Mouse (Mus musculus): ENCODE results near the gene Kremen2. TPM values are rescaled to one million over a fixed set of nuclear protein-coding genes. Genes with fewer than 3 reads are reported as not detected.

Kremen2 gene
- polyA plus RNA-seq, 1 experiment from 2014 or later, result 0.73 TPM

- Histone ChIP-seq H3K4me3 (ENCODE audit: low read depth, low read length) (peak within 1 kb of the TSS; percentile 90), H3K36me3 (ENCODE audit: control insufficient read depth, insufficient read depth, low read length) (no peaks in the 10 kb centered on the region; the same call in 1 of the 2 replicates), H3K4me2 (peak within 1 kb of the TSS; percentile 83), H3K4me1 (replicated peaks; ENCODE audit: control insufficient read depth, insufficient read depth, low read length) (peaks cover 9% of the 10 kb centered on the region), H3K27ac (ENCODE audit: low read depth, low read length) (peak within 1 kb of the TSS; percentile 57), H3K27me3 (replicated peaks; ENCODE audit: control insufficient read depth, insufficient read depth, low read length) (no peaks in the 10 kb centered on the region), H3K9me3 (ENCODE audit: control insufficient read depth, low read length) (no peaks in the 10 kb centered on the region), H3K9ac (ENCODE audit: low read depth, low read length) (peak within 1 kb of the TSS; percentile 88)
- DNase-seq (ENCODE audit: low spot score) (peak; percentile 99), ATAC-seq (replicated peaks; ENCODE audit: low FRiP score) (peak; percentile 97)
- 4% methylated on average over 58 of the region's 58 CpGs for WGBS
Measured at GRCm38 (mm10) chr17:23771284-23772218, 25.9 kb upstream of the Kremen2 start, which contains the start of gene Flywch1. Gene Flywch1, minus strand, starts transcription at chr17:23771602.

- peaks cover 9% of the 10 kb centered on the region for H3K4me1 ChIP-seq (replicated peaks; ENCODE audit: control insufficient read depth, insufficient read depth, low read length)
- WGBS, result 2% methylated on average over 19 of the region's 19 CpGs
- no peaks in the 10 kb centered on the region for H3K27me3 ChIP-seq (replicated peaks; ENCODE audit: control insufficient read depth, insufficient read depth, low read length)
- ATAC-seq (replicated peaks; ENCODE audit: low FRiP score) (peak; percentile 21), DNase-seq (ENCODE audit: low spot score) (no peak)
- peak overlapping the region; percentile 83 for H3K4me2 ChIP-seq
- no peaks in the 10 kb centered on the region; the same call in 1 of the 2 replicates for H3K36me3 ChIP-seq (ENCODE audit: control insufficient read depth, insufficient read depth, low read length)
- no peaks in the 10 kb centered on the region for H3K9me3 ChIP-seq (ENCODE audit: control insufficient read depth, low read length)
- peak overlapping the region; percentile 90 for H3K4me3 ChIP-seq (ENCODE audit: low read depth, low read length)
- peak overlapping the region; percentile 57; the same call in 1 of the 2 replicates for H3K27ac ChIP-seq (ENCODE audit: low read depth, low read length)
- peak overlapping the region; percentile 88 for H3K9ac ChIP-seq (ENCODE audit: low read depth, low read length)
Measured at GRCm38 (mm10) chr17:23770896-23771283, 25.3 kb upstream of the Kremen2 start.

- peak overlapping the region; percentile 90 for H3K4me3 ChIP-seq (ENCODE audit: low read depth, low read length)
- H3K27ac ChIP-seq (ENCODE audit: low read depth, low read length), result no peak overlapping the region
Measured at GRCm38 (mm10) chr17:23770493-23770892, 24.9 kb upstream of the Kremen2 start.

GRCm38 (mm10) chr17:23762976-23763375, 17.3 kb upstream of the Kremen2 start:
- Histone ChIP-seq H3K9ac (ENCODE audit: low read depth, low read length) (no peak overlapping the region), H3K4me1 (replicated peaks; ENCODE audit: control insufficient read depth, insufficient read depth, low read length) (no peaks in the 10 kb centered on the region), H3K27ac (ENCODE audit: low read depth, low read length) (no peak overlapping the region), H3K9me3 (ENCODE audit: control insufficient read depth, low read length) (no peaks in the 10 kb centered on the region), H3K27me3 (replicated peaks; ENCODE audit: control insufficient read depth, insufficient read depth, low read length) (no peaks in the 10 kb centered on the region), H3K4me2 (no peak overlapping the region), H3K36me3 (ENCODE audit: control insufficient read depth, insufficient read depth, low read length) (peaks cover 11% of the 10 kb centered on the region; the same call in 1 of the 2 replicates), H3K4me3 (ENCODE audit: low read depth, low read length) (no peak overlapping the region)
- DNase-seq (ENCODE audit: low spot score), result no peak
- 92% methylated on average over 11 of the region's 11 CpGs for WGBS
- no peak for ATAC-seq (replicated peaks; ENCODE audit: low FRiP score)

More at GRCm38 (mm10) chr17:23770493-23770892, 24.9 kb upstream of the Kremen2 start:
- H3K9ac ChIP-seq (ENCODE audit: low read depth, low read length), result peak overlapping the region; percentile 88
- no peak for DNase-seq (ENCODE audit: low spot score)
- H3K9me3 ChIP-seq (ENCODE audit: control insufficient read depth, low read length), result no peaks in the 10 kb centered on the region
- no peaks in the 10 kb centered on the region for H3K27me3 ChIP-seq (replicated peaks; ENCODE audit: control insufficient read depth, insufficient read depth, low read length)
- H3K4me1 ChIP-seq (replicated peaks; ENCODE audit: control insufficient read depth, insufficient read depth, low read length), result peaks cover 9% of the 10 kb centered on the region
- ATAC-seq (replicated peaks; ENCODE audit: low FRiP score), result no peak
- no peaks in the 10 kb centered on the region; the same call in 1 of the 2 replicates for H3K36me3 ChIP-seq (ENCODE audit: control insufficient read depth, insufficient read depth, low read length)
- WGBS, result 18% methylated on average over 2 of the region's 2 CpGs
- H3K4me2 ChIP-seq, result peak overlapping the region; percentile 83

GRCm38 (mm10) chr17:23761155-23761554, 15.5 kb upstream of the Kremen2 start:
- 93% methylated on average over 3 of the region's 3 CpGs for WGBS
- ATAC-seq (replicated peaks; ENCODE audit: low FRiP score), result no peak
- H3K4me3 ChIP-seq (ENCODE audit: low read depth, low read length), result no peak overlapping the region
- H3K27me3 ChIP-seq (replicated peaks; ENCODE audit: control insufficient read depth, insufficient read depth, low read length), result no peaks in the 10 kb centered on the region
- no peak overlapping the region for H3K27ac ChIP-seq (ENCODE audit: low read depth, low read length)
- DNase-seq (ENCODE audit: low spot score), result no peak
- no peaks in the 10 kb centered on the region for H3K9me3 ChIP-seq (ENCODE audit: control insufficient read depth, low read length)
- no peaks in the 10 kb centered on the region for H3K4me1 ChIP-seq (replicated peaks; ENCODE audit: control insufficient read depth, insufficient read depth, low read length)
- no peak overlapping the region for H3K4me2 ChIP-seq
- H3K9ac ChIP-seq (ENCODE audit: low read depth, low read length), result no peak overlapping the region
- peaks cover 19% of the 10 kb centered on the region; the same call in 1 of the 2 replicates for H3K36me3 ChIP-seq (ENCODE audit: control insufficient read depth, insufficient read depth, low read length)

GRCm38 (mm10) chr17:23760231-23760630, 14.6 kb upstream of the Kremen2 start:
- no peaks in the 10 kb centered on the region for H3K27me3 ChIP-seq (replicated peaks; ENCODE audit: control insufficient read depth, insufficient read depth, low read length)
- 90% methylated on average over 9 of the region's 9 CpGs for WGBS
- peaks cover 21% of the 10 kb centered on the region; the same call in 1 of the 2 replicates for H3K36me3 ChIP-seq (ENCODE audit: control insufficient read depth, insufficient read depth, low read length)
- no peak for ATAC-seq (replicated peaks; ENCODE audit: low FRiP score)
- H3K4me2 ChIP-seq, result no peak overlapping the region
- H3K27ac ChIP-seq (ENCODE audit: low read depth, low read length), result no peak overlapping the region
- no peak overlapping the region for H3K4me3 ChIP-seq (ENCODE audit: low read depth, low read length)
- DNase-seq (ENCODE audit: low spot score), result no peak
- H3K9ac ChIP-seq (ENCODE audit: low read depth, low read length), result no peak overlapping the region
- no peaks in the 10 kb centered on the region for H3K4me1 ChIP-seq (replicated peaks; ENCODE audit: control insufficient read depth, insufficient read depth, low read length)
- H3K9me3 ChIP-seq (ENCODE audit: control insufficient read depth, low read length), result no peaks in the 10 kb centered on the region

- Histone ChIP-seq H3K4me3 (ENCODE audit: low read depth, low read length) (no peak overlapping the region), H3K4me1 (replicated peaks; ENCODE audit: control insufficient read depth, insufficient read depth, low read length) (no peaks in the 10 kb centered on the region), H3K27me3 (replicated peaks; ENCODE audit: control insufficient read depth, insufficient read depth, low read length) (no peaks in the 10 kb centered on the region), H3K9me3 (ENCODE audit: control insufficient read depth, low read length) (no peaks in the 10 kb centered on the region), H3K27ac (ENCODE audit: low read depth, low read length) (no peak overlapping the region), H3K4me2 (no peak overlapping the region), H3K36me3 (ENCODE audit: control insufficient read depth, insufficient read depth, low read length) (peaks cover 21% of the 10 kb centered on the region; the same call in 1 of the 2 replicates), H3K9ac (ENCODE audit: low read depth, low read length) (no peak overlapping the region)
- DNase-seq (ENCODE audit: low spot score) (no peak), ATAC-seq (replicated peaks; ENCODE audit: low FRiP score) (no peak)
- WGBS, result 88% methylated on average over 8 of the region's 8 CpGs
Measured at GRCm38 (mm10) chr17:23758801-23759200, 13.2 kb upstream of the Kremen2 start.

- DNase-seq (ENCODE audit: low spot score), result no peak
- 89% methylated on average over 9 of the region's 9 CpGs for WGBS
- Histone ChIP-seq H3K27me3 (replicated peaks; ENCODE audit: control insufficient read depth, insufficient read depth, low read length) (no peaks in the 10 kb centered on the region), H3K9ac (ENCODE audit: low read depth, low read length) (no peak overlapping the region), H3K4me1 (replicated peaks; ENCODE audit: control insufficient read depth, insufficient read depth, low read length) (no peaks in the 10 kb centered on the region), H3K4me3 (ENCODE audit: low read depth, low read length) (no peak overlapping the region), H3K27ac (ENCODE audit: low read depth, low read length) (no peak overlapping the region), H3K4me2 (no peak overlapping the region), H3K9me3 (ENCODE audit: control insufficient read depth, low read length) (no peaks in the 10 kb centered on the region), H3K36me3 (ENCODE audit: control insufficient read depth, insufficient read depth, low read length) (peaks cover 28% of the 10 kb centered on the region)
- ATAC-seq (replicated peaks; ENCODE audit: low FRiP score), result no peak
Measured at GRCm38 (mm10) chr17:23757581-23757980, 11.9 kb upstream of the Kremen2 start.

Measured in liver, embryonic 11.5 days (tissue).